Mouse (Mus musculus) small intestine, adult 2 months (tissue): Measurements from ENCODE around the gene Tesk1.

Experiments
- CTCF ChIP-seq: fragments of 200-500 bp; IDR thresholded peaks from 2 replicates; pipeline ENCODE4 v1.5.1; 2012; ENCODE audit warnings: low read depth, mild to moderate bottlenecking, control low read depth, inconsistent platforms, low read length, moderate library complexity, mixed read lengths; ENCODE audit not compliant: insufficient replicate concordance, insufficient read length; ENCODE audit errors: extremely low read depth
- POLR2A ChIP-seq: fragments of 200-500 bp; IDR thresholded peaks from 2 replicates; pipeline ENCODE4 v1.6.1; 2012; ENCODE audit warnings: low read depth, mild to moderate bottlenecking, control low read depth, inconsistent platforms, low read length, moderate library complexity

DNA sequence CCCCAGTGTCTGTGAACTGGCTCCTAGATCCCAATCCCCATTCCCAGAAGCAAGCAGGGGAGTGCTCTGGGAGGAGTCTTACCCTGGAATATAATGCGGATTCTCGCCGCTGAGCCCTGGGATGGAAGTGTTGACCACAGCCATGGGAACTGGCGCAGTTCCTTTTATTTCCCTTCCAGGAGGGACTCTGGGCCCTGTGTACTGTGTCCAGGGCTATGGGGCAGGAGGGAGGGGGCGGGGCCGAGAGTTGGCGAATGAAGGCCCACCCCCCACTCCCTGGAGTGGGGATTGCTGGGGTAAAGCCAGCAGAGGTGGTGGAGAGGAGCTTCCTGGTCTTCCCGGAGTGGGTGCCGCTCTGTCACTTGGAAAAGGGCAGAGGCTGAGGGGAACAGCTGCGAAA, 12.8 kb upstream of the Tesk1 start, which contains the start of gene Fam166b:
- TF ChIP-seq POLR2A, result no peak
- no peak for TF ChIP-seq CTCF
